Mouse (Mus musculus) thymus, postnatal 25 days (tissue): ENCODE results near the gene Aspdh.

Experiments
- DNase-seq: peaks from one replicate; pipeline ENCODE4 v3.0.0; 2022

The Aspdh gene

GRCm38 (mm10) chr7:44501563-44502115 lies 36.4 kb downstream of the Aspdh start:
- DNase-seq = peak; percentile 76

GRCm38 (mm10) chr7:44507491-44507890 lies 42.3 kb downstream of the Aspdh start:
- DNase-seq = no peak
